Mouse (Mus musculus): Measurements from ENCODE around the gene Gm14444. TPM values are rescaled to one million over a fixed set of nuclear protein-coding genes. Genes with fewer than 3 reads are reported as not detected.
"Not testable (repeated sequence)": the region's sequence is repeated elsewhere in the genome, so short reads cannot be mapped to it uniquely, and the experiment has no call there.

The Gm14444 gene
- total RNA-seq (2021): 1 to 10 TPM; 1.3 to 1.4 TPM

DNA sequence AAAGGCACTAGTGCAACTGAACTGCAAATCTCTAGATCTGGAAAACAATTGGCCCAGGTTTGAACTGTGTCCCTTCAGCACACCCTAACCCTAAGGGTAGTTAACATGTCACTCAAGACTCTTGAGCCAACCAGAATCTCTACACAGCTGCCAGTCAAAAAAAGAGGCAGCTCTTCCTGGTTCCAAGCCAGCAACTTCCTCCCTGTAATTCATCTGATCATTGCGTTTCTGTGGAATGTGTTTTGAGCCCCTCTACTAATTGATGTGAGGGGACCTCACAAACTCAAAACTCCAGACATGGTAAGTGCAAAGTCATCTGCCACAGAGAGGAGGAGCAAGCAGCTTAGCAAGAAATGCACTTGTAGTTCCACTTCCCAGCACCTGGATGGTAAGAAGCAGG lies at the start of gene Gm14444:
Gene Gm14444, plus strand, starts transcription at position 220 of the 400 bp plus-strand sequence.
- intact Hi-C loops (cut with DNase I): not testable (repeated sequence)

DNA sequence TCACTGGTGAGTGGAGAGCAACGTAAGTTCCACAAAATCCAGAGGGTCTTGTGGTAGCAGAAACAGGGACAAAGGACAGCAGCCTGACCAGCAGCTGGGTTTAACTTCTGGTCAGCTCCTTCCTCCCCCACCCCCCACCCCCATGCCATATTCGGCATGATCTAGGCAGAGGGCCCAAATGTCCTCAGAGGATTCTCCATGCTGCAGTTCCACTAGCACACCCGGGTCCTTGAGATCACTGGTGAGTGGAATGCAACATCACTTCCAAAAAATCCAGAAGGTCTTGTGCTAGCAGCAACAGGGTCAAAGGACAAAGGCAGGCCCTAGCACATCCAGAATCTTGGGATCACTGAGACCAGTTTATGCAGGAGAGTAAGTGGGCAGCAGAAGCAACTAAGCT lies 44.6 kb upstream of the Gm14444 start:
- intact Hi-C loops (cut with DNase I); DNase-seq (ENCODE audit: low spot score in 2 of 2): not testable (repeated sequence)

More for the DNA sequence above, at the start of gene Gm14444:
- not testable (repeated sequence) for DNase-seq (ENCODE audit: low spot score in 2 of 2)

DNA sequence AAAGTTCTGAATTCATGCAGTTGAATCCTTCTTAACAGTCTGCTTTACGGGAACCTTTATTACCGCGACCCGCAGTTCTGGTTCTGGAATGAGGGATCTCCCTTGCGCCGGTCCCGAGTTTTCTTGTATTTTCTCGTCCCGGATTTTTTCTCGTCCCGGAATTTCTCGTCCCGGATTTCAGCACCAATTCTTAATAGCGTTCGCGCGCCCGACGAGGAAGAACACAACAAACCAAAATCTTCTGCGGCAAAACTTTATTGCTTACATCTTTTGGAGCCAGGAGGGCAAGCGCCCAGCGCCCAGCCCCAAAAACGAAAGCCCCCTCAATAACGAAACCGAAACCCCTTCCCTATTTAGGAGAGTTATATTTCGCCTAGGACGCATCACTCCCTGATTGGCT lies 34.2 kb downstream of the Gm14444 start:
- intact Hi-C loops (cut with DNase I); DNase-seq (ENCODE audit: low spot score in 2 of 2): not testable (repeated sequence)

DNA sequence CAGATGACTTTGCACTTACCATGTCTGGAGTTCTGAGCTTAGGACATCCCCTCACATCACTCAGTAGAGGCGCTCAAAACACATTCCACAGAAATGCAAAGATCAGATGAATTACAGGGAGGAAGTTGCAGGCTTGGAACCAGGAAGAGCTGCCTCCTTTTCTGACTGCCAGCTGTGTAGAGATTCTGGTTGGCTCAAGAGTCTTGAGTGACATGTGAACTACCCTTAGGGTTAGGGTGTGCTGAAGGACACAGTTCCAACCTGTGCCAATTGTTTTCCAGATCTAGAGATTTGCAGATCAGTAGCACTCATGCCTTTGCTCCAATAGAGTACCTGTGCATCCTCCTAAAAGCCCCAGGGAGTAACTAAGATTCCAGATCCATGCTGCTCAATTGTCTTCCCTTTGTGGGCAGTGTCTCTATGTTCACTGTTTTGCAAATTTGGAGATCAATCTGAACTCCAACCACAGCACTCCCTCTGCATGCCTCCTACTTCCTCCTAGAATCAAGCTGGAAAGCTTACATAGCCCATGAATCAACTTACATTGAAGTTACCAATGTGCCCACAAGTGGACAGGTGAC lies 57.7 kb downstream of the Gm14444 start, which contains the start of gene Gm14393:
Gene Gm14393, minus strand, starts transcription at position 101 of the 581 bp plus-strand sequence.
- DNase-seq (ENCODE audit: low spot score in 2 of 2); intact Hi-C loops (cut with DNase I): not testable (repeated sequence)

Other genes starting within 250 kb of the Gm14444 start
- 1 to 10 TPM; 4.3 to 7.1 TPM for gene Edn3, start 249.6 kb upstream of the Gm14444 start, total RNA-seq (2021)
- gene Gm14393, start 57.5 kb downstream of the Gm14444 start, total RNA-seq (2021): 1 to 10 TPM; 1.1 to 1.2 TPM
- 10 to 100 TPM; 13.4 to 20.9 TPM for gene Gm14399, start 131.8 kb downstream of the Gm14444 start, total RNA-seq (2021)
- gene Gm14443, start 165.6 kb downstream of the Gm14444 start, total RNA-seq (2021): 1 to 10 TPM; 4.9 to 6.9 TPM
- gene Gm14391, start 196.7 kb downstream of the Gm14444 start, total RNA-seq (2021): 10 to 100 TPM; 85.0 to 92.0 TPM